Mouse (Mus musculus) ES-Bruce4 (cell line): ENCODE data around the gene Obscn. TPM values are rescaled to one million over a fixed set of nuclear protein-coding genes. Genes with fewer than 3 reads are reported as not detected.

Source experiments
- H3K27ac ChIP-seq: 2 replicates; pipeline ENCODE4 v1.5.1; 2012; ENCODE audit warnings: low read length, inconsistent platforms; ENCODE audit not compliant: insufficient read depth
- H3K27me3 ChIP-seq: 2 replicates; pipeline ENCODE4 v1.6.1; 2012; ENCODE audit warnings: mild to moderate bottlenecking, low read length, inconsistent platforms; ENCODE audit not compliant: control insufficient read depth, poor library complexity, insufficient read depth, severe bottlenecking
- H3K36me3 ChIP-seq: 2 replicates; pipeline ENCODE4 v1.6.1; 2012; ENCODE audit warnings: inconsistent platforms, mild to moderate bottlenecking, low read length, moderate library complexity; ENCODE audit not compliant: control insufficient read depth, poor library complexity, insufficient read depth, severe bottlenecking
- H3K4me1 ChIP-seq: one replicate; pipeline ENCODE4 v1.8.1; 2011; ENCODE audit warnings: low read length; ENCODE audit not compliant: control insufficient read depth, insufficient read depth
- H3K4me3 ChIP-seq: 2 replicates; pipeline ENCODE4 v1.5.1; 2011; ENCODE audit warnings: low read depth, mild to moderate bottlenecking, low read length
- H3K9ac ChIP-seq: 2 replicates; pipeline ENCODE4 v1.6.1; 2012; ENCODE audit warnings: low read depth, mild to moderate bottlenecking, inconsistent platforms; ENCODE audit not compliant: poor library complexity, severe bottlenecking
- H3K9me3 ChIP-seq: replicated peaks from 2 replicates; pipeline ENCODE4 v1.6.1; 2012; ENCODE audit warnings: mild to moderate bottlenecking, low read length, inconsistent platforms; ENCODE audit not compliant: control insufficient read depth, poor library complexity, insufficient read depth, severe bottlenecking
- CTCF ChIP-seq: IDR thresholded peaks from one replicate; pipeline ENCODE4 v1.8.1; 2011; ENCODE audit warnings: low read depth, low read length
- EP300 ChIP-seq: IDR thresholded peaks from 2 replicates; pipeline ENCODE4 v1.6.1; 2011; ENCODE audit warnings: low read depth, low read length; ENCODE audit not compliant: insufficient read depth
- POLR2A ChIP-seq: IDR thresholded peaks from one replicate; pipeline ENCODE4 v1.8.1; 2011; ENCODE audit warnings: low read length; ENCODE audit not compliant: insufficient read depth
- polyA plus RNA-seq: library from polyadenylated mRNA; stranded (reverse); fragments of >200 nt; gene quantifications from 2 replicates; pipeline ENCODE4 v1.2.4, GENCODE M21; 2011; ENCODE audit warnings: low read depth; ENCODE audit not compliant: missing spikeins, insufficient read depth, insufficient read length

Gene Obscn
- polyA plus RNA-seq, 1 experiment = 1.3 TPM

- no peak for TF ChIP-seq CTCF
- no peak for TF ChIP-seq POLR2A
- TF ChIP-seq EP300 = no peak
These were observed 176.9 kb downstream of the Obscn start for GRCm38 (mm10) chr11:58959186-58959825.

GRCm38 (mm10) chr11:58958536-58958935 lies 177.7 kb downstream of the Obscn start:
- Histone ChIP-seq H3K4me1 (no peaks in the 10 kb centered on the region), H3K4me3 (no peak overlapping the region), H3K27ac (no peak overlapping the region), H3K27me3 (no peaks in the 10 kb centered on the region), H3K9me3 (peaks cover 6% of the 10 kb centered on the region), H3K9ac (no peak overlapping the region), H3K36me3 (no peaks in the 10 kb centered on the region)
- TF ChIP-seq CTCF (no peak), EP300 (no peak), POLR2A (no peak)

More at GRCm38 (mm10) chr11:58959186-58959825, 176.9 kb downstream of the Obscn start:
- Histone ChIP-seq H3K4me1 (no peaks in the 10 kb centered on the region), H3K27ac (no peak overlapping the region), H3K9me3 (peaks cover 6% of the 10 kb centered on the region), H3K9ac (0 out of 2 replicates have a peak overlapping the region, but pooled peaks have one; percentile 7), H3K27me3 (no peaks in the 10 kb centered on the region), H3K4me3 (no peak overlapping the region), H3K36me3 (no peaks in the 10 kb centered on the region)

GRCm38 (mm10) chr11:58957226-58957914 lies 178.8 kb downstream of the Obscn start:
- no peak overlapping the region for H3K9ac ChIP-seq
- TF ChIP-seq CTCF (no peak), POLR2A (no peak), EP300 (no peak)
- no peak overlapping the region for H3K4me3 ChIP-seq
- no peaks in the 10 kb centered on the region for H3K4me1 ChIP-seq
- H3K36me3 ChIP-seq = no peaks in the 10 kb centered on the region
- no peaks in the 10 kb centered on the region for H3K27me3 ChIP-seq
- H3K27ac ChIP-seq = no peak overlapping the region
- peaks cover 6% of the 10 kb centered on the region for H3K9me3 ChIP-seq

DNA sequence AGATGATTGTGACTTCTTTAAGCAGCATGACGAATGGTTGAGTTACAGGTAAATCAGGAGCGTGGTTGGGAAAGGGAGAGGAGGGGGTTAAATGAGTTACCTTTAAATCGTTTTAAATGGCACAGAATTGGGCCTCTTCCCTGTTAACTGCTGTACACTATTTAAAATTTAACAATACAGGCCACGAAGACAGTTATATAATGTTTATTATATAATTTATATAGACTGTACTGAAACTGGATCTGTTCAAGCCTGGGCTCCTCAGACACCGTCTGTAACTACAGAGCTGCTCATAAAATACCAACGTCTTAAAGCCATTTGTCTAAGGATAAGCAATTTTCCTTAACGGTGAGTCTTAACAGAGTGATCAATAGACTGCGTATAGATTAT lies 180.3 kb downstream of the Obscn start:
- Histone ChIP-seq H3K4me3 (peak overlapping the region; percentile 92), H3K9me3 (no peaks in the 10 kb centered on the region), H3K27ac (no peak overlapping the region), H3K27me3 (no peaks in the 10 kb centered on the region), H3K36me3 (no peaks in the 10 kb centered on the region), H3K4me1 (no peaks in the 10 kb centered on the region), H3K9ac (peak overlapping the region; percentile 83)
- TF ChIP-seq EP300 (no peak), CTCF (no peak), POLR2A (no peak)

- TF ChIP-seq CTCF (no peak), EP300 (no peak), POLR2A (no peak)
- H3K9me3 ChIP-seq = no peaks in the 10 kb centered on the region
- no peaks in the 10 kb centered on the region for H3K4me1 ChIP-seq
- H3K27ac ChIP-seq = peak overlapping the region; percentile 90
- H3K36me3 ChIP-seq = no peaks in the 10 kb centered on the region
- peak overlapping the region; percentile 83 for H3K9ac ChIP-seq
- no peaks in the 10 kb centered on the region for H3K27me3 ChIP-seq
- peak overlapping the region; percentile 97 for H3K4me3 ChIP-seq
These were observed 180.9 kb downstream of the Obscn start for GRCm38 (mm10) chr11:58955143-58955867.
